Mouse (Mus musculus) adrenal gland, postnatal 4 days (tissue): ENCODE measurements around the gene Impdh2. TPM values are rescaled to one million over a fixed set of nuclear protein-coding genes. Genes with fewer than 3 reads are reported as not detected.

Experiments used
- DNase-seq, 2 experiments: peaks; one replicate each; pipeline ENCODE4 v3.0.0; 2021 to 2022; ENCODE audit warnings: low spot score in 2 of 2, mixed read lengths in 2 of 2
- long read RNA-seq, 2 experiments: library from polyadenylated mRNA; stranded (forward); transcript quantifications; one replicate each; pipeline ENCODE4 v2.0.0; 2021
- total RNA-seq, 2 experiments: library from RNA; stranded (reverse); gene quantifications; 2 replicates each; pipeline ENCODE4 v1.2.3; 2021

Impdh2 gene
- total RNA-seq: 100 to 1,000 TPM; 105 to 106 TPM
- long read RNA-seq, experiment 1, transcript Impdh2-201 (14 exons, 1,858 nt): major isoform, 56 of 81 reads
- long read RNA-seq, experiment 1, partial matches to known transcripts: 7 of 81 reads
- long read RNA-seq, experiment 1, other reads (novel, unspliced or antisense): 17 of 81 reads
- long read RNA-seq, experiment 2, transcript Impdh2-206 (2 exons, 274 nt): minor isoform, 10 of 169 reads
- long read RNA-seq, experiment 2, transcript Impdh2-201 (14 exons, 1,858 nt): major isoform, 128 of 169 reads
- long read RNA-seq, experiment 2, partial matches to known transcripts: 9 of 169 reads
- long read RNA-seq, experiment 2, other reads (novel, unspliced or antisense): 22 of 169 reads

GRCm38 (mm10) chr9:108560227-108560841 lies at the start of gene Impdh2:
Gene Impdh2, plus strand, starts transcription at chr9:108560286.
- peak; percentile 86 to 87 for DNase-seq

- DNase-seq: peak; percentile 78 to 89
Observed at GRCm38 (mm10) chr9:108516380-108517251, 43.5 kb upstream of the Impdh2 start, which contains the start of gene Qrich1. Gene Qrich1, plus strand, starts transcription at chr9:108516806.

DNA sequence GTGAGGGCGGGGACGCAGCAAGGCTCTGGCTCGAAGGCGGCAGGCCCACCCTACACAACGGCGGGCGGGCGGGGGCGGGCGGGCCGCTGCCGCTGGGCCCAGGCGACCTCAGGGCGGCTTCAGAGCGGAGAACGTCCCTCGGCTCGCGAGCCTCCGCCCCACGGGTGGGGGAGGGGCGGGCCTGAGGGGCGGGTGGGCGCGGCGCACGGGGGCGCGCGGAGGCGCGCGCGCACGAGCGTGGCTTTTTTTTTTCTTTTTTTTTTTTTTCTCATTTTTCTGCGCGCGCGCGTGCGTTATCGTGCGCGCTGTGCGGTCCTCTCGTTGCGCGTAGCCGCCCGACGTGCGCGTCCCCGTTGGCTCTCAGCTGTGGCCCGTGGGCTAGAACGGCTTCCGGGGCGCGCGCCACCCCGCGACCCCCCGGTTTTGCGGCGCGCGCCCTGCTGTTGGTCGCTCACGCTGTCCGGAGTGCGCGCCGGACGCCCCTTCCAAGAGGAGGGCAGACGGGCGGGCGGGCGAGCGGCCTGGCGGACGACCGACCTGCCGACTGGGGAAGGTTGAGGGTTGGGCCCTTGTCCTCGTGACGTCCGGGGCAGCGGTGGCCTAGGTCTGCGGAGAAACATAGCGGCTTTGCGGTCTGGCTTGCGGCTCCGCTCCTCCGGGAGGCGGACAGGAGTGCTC lies 42.7 kb upstream of the Impdh2 start:
- DNase-seq: peak; percentile 46 to 78

- no peak for DNase-seq
Observed at GRCm38 (mm10) chr9:108517931-108518332, 42.2 kb upstream of the Impdh2 start.

- no peak for DNase-seq
Observed at GRCm38 (mm10) chr9:108521604-108522003, 38.5 kb upstream of the Impdh2 start.

GRCm38 (mm10) chr9:108523341-108523740 lies 36.7 kb upstream of the Impdh2 start:
- no peak for DNase-seq

- DNase-seq: no peak
Observed at GRCm38 (mm10) chr9:108525400-108525799, 34.7 kb upstream of the Impdh2 start.

- no peak for DNase-seq
Observed at GRCm38 (mm10) chr9:108530954-108531353, 29.1 kb upstream of the Impdh2 start.

DNA sequence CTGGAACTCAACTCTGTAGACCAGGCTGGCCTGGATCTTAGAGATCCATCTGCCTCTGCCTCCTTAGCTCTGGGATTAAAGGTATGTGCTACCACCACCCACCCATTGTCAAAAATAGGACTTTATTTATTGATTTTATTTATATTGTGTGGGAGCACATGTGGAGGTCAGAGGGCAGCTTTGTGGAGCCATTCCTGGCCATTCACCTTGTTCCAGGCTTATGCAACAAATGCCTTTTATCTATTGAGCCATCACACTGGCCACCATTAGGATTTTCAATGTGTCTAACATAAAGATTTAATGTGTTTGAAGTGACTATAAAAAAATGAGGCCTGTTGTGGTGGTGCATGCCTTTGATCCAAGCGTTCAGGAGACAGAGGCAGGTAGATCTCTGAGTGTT lies 28.6 kb upstream of the Impdh2 start:
- DNase-seq: no peak

- DNase-seq: no peak
Observed at GRCm38 (mm10) chr9:108540846-108541245, 19.2 kb upstream of the Impdh2 start.

DNA sequence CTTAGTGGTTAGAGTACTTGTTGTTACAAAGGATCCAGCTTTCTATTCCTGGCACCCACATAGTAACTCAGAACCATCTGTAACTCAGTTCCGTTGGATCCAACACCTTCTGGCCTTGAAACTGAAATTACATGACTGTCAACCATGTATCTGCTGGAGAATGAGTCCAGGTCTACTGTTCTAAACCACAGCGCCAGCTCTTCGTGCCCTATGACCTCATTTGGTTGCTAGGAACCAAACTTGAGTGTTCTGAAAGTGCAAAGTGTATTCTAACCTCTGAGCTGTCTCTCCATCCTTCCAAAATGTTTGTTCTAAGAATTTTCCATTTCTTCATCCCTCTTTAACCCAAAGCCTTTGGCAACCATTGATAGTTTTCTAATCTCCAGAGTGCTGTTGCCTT lies 14.1 kb upstream of the Impdh2 start:
- DNase-seq: no peak

DNA sequence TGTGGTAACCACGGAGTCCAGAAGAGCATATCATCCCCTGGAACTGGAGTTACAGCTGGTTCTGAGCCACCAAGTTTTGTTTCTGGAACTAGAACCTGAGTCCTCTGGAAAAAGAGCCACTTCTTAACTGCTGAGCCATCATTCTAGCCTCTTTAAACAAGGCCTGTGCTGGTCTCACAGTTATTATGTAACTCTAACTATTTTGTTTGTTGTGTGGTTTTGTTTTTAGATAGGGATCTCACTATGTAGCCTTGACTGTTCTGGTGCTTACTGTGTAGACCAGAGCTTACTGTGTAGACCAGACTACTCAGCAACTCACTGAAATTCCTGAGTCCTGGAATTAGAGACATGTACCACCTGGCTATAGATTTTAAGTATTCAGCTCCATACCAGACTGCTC lies 13.2 kb upstream of the Impdh2 start:
- DNase-seq: no peak

DNA sequence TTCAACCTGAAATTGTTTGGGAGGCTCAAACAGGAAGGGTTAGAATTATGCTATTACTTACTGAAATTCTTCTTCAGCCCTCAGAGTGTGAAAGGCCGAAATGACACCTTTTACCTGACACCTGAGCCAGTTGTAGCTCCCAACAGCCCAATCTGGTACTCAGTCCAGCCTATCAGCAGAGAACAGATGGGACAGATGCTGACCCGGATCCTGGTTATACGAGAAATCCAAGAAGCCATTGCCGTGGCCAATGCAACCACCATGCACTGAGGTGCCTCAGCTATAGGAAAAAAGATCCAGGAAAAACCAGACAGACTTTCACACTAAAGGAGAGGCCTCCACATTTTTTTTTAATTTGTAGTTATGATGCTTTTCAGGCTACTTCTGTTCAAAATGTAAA lies 917 bp upstream of the Impdh2 start:
- no peak for DNase-seq

GRCm38 (mm10) chr9:108563671-108564070 lies 3.6 kb downstream of the Impdh2 start:
- no peak for DNase-seq

DNA sequence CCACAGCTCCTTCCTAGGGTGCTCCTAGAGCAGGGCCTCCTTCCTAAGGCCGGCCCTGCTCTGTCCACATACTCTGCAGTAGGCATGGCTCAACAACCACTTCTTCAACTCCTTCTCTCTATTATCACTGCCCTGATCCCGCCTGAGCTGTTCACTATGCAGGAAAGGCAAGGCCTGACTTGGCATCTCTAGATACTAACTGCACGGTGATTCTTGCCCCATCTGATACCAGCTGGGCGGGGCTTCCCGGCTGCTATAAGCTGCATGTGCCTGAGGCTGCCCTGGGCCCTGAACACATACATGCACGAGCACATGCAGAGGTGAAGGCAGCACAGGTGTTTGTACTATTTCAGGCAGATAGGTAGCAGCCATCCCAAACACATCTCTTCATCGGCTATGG lies 4.0 kb downstream of the Impdh2 start:
- DNase-seq: no peak

DNA sequence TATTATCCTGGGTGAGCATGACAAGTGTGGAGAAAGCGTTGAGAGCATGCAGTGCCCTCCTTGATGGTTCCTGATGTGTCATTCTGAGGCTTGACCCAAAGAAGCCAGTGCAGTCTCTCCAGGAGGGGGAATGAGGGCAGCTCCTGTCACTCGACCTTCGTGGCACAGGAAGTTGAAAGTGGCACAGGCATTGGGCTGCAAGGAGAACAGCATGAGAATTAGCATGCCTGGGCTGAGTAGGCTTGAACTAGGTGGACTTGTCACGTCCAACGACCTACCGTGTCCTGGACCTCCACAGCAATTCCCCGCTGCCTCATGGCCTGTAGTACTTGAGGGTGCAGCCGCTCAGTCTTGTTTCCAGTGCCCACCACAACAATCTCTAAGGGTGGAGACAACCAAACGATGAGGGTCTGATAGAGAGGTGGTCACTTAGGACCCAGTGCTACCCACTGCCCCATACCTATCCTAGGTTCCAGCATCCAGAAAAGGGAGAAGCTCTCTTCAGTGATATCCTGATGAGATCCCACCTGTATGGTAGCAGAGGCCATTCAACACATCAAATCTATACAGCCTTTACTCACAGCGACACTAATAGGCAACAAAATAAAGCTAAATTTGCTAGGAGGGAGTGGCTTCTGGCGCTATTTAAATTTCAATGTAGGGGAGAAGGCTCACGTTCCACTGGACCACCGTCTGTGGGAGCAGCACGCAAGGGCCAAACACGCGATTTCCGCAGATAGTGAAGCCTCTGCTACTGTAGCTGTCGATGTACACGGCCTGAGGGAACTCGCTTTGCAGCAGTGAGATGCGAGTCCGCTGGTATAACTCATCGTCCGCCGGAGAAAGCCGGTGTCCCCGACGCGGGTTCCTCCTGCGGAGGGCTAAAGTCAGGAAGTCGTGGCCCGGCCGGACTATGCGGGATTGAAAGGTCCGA lies 6.1 kb downstream of the Impdh2 start:
- DNase-seq: no peak

DNA sequence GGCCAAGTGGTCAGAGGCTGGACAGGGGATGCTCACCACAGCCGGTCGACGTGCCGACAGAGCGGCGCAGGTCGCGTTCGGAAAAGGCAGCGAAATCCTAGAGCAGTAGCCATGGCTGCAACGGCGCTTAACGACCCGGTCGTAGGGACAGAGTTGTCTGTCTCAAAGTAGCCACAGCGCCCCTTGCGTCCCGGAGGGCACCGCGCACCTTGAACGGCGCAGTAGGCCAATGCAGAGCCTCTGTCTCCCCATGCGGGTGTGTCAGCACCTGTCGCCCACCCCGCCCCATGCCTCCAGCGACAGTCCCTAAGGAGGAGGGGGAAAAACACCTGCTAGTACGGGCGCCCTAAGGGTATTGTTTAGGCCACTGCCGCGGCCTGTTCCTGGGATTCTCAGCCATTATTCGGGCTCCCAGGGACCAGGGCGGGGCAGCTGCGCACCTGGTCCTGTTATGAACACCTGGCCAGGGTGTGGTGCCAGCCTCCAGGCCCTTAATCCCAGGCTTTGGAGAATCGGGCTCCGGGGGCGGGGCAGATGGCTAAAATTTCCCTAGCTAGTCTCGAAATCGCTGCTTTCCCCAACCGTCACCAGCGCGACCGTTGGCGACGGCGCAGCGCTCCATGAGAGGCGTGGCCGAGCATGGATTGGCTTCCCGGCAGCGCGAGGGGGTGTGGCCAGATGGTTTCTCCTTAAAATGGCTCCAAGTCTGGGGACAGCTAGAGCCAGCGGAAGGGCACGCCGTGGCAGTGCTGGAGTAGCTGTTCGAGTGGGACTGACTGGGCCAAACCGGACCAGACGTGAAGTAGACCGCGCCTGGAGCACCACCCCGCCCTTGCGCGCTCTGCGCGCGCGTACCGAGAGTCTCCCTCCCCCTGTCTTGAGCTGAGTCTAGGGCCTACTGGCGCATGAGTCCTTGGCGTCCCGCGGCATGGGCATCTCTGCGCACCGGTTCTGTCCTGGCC lies 7.0 kb downstream of the Impdh2 start, which contains the start of gene Ndufaf3:
Gene Ndufaf3 (minus strand): TSS at position 620 of the 962 bp plus-strand sequence.
- peak; percentile 93 to 95 for DNase-seq

- no peak for DNase-seq
Observed at GRCm38 (mm10) chr9:108567931-108568419, 7.9 kb downstream of the Impdh2 start.

- no peak for DNase-seq
Observed at GRCm38 (mm10) chr9:108568511-108568921, 8.4 kb downstream of the Impdh2 start.
